Mouse (Mus musculus) hindlimb bud, embryonic 11.5 days (tissue): ENCODE measurements around the gene Palld.

Experiments
- DNase-seq: peaks from one replicate; pipeline ENCODE4 v3.0.0-alpha.2; 2012; ENCODE audit warnings: low read depth, low spot score; ENCODE audit errors: extremely low spot score

Palld gene

GRCm38 (mm10) chr8:61902521-61902920 is at the start of gene Palld:
TSS of gene Palld (minus strand) at chr8:61902690.
- no peak for DNase-seq

GRCm38 (mm10) chr8:61937576-61937975 is 35.1 kb upstream of the Palld start:
- DNase-seq: no peak

DNA sequence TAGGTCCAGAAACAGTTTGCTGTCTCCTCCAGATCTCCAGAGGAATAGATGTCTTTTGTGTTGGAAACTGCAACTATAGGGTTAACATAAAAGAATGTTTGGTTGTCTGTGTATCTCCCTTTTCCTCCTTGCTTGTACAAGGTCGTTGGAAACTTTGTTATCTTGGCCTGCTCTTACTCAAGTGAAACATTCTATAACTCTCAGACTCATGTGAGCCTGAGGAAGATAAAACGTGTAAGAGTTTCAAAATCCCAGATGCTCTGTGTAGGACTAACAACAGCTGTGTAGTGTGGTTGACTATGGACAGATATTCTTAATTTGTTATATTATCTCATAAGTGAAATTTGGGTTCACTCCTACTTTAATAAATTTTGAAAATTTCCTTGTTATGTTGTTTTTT is 30.8 kb upstream of the Palld start:
- no peak for DNase-seq

- DNase-seq: no peak
These were observed 25.4 kb upstream of the Palld start, which contains the start of gene Ddx60 for GRCm38 (mm10) chr8:61927777-61928494. TSS of gene Ddx60 (plus strand) at chr8:61928087.

GRCm38 (mm10) chr8:61924518-61924917 is 22.0 kb upstream of the Palld start:
- DNase-seq: no peak

DNA sequence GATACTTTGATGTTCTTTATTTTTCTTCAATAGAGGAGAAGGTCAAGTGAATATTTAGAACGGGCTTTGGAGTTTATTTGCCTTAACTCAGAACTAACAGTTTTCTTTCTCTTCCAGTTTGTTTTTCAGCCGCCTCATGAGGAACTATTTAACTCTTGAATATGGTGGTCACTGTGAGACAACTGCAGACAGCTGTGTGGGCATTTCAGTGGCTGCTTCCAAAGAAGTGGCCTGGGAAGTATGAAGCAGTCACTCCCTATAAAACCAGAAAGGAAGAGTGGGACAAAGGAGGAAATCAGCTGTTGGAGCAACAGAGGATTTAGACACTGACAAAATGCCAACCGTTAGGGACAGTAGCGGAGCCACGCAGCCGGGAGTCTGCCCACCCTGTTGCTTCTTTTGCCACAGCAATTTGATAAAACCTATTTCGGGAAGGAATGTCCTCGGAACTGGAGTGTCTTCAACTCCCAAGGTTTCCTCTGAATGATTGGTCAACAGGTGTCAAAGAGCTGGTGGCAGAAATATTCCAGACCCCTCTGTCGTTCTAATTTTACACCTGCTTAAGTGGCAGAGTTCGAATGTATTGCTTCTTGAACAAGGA is 19.1 kb upstream of the Palld start:
- no peak for DNase-seq

- DNase-seq: no peak
These were observed 17.9 kb upstream of the Palld start for GRCm38 (mm10) chr8:61920389-61920788.

GRCm38 (mm10) chr8:61919145-61919788 is 16.8 kb upstream of the Palld start:
- DNase-seq: no peak

DNA sequence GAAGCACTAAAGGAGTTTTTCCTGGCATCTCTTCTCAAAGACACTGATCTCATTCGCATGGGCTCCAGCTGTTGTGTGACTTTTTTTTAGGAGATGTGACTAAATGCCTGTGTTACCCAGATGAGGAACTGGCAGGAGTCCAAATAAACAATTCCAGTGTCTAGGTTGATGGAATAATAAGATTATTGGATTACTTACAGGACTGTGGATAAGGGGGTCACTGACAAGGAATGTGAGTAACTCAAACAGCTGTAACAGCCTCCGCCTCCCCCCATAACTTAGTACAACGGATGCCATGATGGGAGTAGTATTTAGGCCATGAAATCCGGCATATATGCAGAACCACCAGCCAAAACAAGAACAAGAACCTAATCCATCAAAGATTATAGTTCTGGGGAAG is 14.8 kb upstream of the Palld start:
- DNase-seq: no peak

DNA sequence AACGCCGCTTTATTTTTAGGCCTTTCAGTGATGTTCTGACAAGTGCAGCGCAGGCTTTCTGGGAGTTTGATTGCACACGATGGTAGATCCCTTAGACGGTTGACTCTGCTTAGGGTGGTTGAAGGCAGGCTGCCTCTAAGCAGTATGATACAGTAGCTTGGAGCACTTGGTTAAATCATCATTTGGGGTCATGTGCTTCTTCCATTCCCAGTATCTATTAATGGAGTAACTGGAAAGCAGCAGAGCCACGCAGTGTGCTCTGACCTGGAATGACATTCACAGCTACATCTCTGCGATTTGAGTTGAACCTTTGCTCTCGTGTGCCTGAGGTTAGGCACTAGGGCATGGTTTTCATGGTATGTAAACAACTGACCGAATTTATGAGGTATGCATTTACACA is 11.5 kb upstream of the Palld start:
- DNase-seq: no peak

GRCm38 (mm10) chr8:61912817-61913216 is 10.3 kb upstream of the Palld start:
- no peak for DNase-seq

DNA sequence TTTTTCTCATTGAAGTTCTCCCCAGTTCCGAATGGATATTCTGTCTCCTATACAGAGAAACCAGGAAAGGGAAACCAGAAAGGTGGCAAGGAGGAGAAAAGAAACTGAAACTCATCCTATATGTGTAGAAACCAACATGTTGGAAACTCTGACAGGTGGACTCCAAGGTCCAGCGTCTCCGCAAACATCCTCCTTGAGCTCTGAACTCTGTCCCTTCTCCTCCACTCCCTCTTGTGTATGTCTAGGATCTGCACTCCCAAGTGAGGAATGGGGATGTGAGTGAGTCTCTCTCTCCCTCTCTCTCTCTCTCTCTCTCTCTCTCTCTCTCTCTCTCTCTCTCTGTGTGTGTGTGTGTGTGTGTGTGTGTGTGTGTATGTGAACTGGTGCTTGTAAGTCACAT is 6.8 kb upstream of the Palld start:
- DNase-seq: no peak

GRCm38 (mm10) chr8:61908303-61909215 is 6.1 kb upstream of the Palld start:
- DNase-seq: no peak

- DNase-seq: no peak
These were observed 1.3 kb downstream of the Palld start for GRCm38 (mm10) chr8:61901028-61901717.

DNA sequence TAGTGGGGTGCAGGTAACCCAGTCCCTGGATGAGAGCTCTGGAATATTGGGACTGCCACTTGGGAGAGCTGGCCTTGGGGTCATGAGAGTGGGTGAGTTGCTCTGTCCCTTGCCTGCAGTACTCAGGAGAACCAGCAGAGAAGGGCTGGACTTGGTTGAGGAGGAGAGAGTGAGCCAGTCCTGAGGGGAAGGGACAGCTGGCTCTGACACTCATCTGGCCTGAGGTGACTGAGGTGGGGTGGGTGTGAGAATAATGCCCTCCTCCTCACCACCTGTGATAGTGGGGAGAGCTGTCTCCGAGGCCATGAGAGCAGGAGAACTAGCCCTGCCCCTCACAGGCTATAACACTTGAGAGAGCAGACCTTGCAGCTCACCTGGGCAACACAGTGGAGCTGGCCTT is 5.1 kb downstream of the Palld start:
- DNase-seq: no peak

- no peak for DNase-seq
These were observed 5.7 kb downstream of the Palld start for GRCm38 (mm10) chr8:61896742-61897141.

GRCm38 (mm10) chr8:61894062-61894461 is 8.4 kb downstream of the Palld start:
- peak; percentile 22 for DNase-seq

DNA sequence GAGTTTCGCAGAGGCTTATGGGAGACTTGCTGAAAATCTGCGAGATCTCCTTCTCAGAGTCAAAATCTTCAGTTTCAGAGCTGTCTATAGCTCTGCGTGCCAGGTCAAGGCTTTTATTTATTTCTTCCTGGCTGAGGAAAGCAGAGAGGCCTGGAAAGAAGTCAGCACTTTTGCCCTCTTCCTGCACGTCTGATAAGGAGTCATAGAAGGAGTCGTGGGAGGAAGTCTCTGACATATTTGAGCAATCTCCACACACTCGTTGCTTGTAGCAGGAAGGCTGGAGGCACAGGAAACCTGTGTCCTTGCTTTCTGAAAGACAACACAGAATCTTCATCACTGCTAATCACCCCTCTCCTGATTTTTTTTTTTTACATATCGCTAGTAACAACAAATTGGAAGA is 24.9 kb downstream of the Palld start:
- DNase-seq: no peak

GRCm38 (mm10) chr8:61875290-61875689 is 27.2 kb downstream of the Palld start:
- peak; percentile 68 for DNase-seq

- DNase-seq: no peak
These were observed 28.5 kb downstream of the Palld start for GRCm38 (mm10) chr8:61873994-61874393.

DNA sequence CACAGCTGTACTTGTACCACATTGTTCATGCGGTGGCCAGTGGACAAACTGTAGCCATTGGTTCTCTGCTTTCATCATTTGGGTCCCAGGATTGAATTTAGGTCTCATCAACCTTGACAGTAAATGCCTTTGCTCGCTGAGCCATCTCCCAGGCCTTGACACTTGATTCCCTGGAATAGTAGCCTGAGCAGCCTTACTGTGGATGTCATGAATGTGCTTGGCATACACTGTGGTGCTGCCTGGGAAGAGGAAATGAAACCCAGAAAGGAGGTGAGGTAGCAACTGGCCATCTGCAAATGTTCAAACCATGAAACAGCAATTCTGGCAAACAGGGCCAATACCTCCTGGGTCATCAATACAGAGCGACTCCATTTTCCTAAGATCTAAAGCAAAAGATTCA is 34.0 kb downstream of the Palld start:
- DNase-seq: no peak
